Mouse (Mus musculus) T-cell, adult 2 months (primary cell): ENCODE results near the gene Slc44a1.

Experiments used
- DNase-seq: peaks from one replicate; pipeline ENCODE4 v3.0.0; 2022; ENCODE audit warnings: low spot score

Slc44a1 gene

DNA sequence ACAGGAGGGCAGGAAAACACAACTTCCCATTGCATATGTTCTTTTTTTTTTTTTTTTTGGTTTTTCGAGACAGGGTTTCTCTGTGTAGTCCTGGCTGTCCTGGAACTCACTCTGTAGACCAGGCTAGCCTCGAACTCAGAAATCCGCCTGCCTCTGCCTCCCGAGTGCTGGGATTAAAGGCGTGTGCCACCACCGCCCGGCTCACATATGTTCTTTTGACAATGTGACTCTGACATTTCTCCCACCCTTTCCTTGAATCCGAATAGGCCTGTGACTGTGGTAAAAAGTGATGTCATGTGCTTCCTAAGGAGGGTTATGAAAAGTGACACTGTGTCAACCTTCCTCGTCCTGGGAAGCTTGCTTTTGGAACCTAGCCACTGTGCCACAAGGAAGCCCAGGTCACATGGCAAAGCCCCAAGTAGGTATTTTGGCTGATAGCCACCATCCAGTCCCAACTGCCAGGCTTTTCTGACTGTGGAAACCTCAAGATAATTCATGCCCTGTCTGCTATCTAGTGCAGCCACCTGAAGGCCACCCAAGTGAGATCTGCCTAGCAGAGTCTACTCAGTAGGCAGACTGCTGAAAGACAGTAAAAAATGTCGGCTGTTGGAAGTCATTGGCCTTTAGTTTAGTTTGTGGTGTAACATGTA lies 8.5 kb upstream of the Slc44a1 start:
- no peak for DNase-seq

DNA sequence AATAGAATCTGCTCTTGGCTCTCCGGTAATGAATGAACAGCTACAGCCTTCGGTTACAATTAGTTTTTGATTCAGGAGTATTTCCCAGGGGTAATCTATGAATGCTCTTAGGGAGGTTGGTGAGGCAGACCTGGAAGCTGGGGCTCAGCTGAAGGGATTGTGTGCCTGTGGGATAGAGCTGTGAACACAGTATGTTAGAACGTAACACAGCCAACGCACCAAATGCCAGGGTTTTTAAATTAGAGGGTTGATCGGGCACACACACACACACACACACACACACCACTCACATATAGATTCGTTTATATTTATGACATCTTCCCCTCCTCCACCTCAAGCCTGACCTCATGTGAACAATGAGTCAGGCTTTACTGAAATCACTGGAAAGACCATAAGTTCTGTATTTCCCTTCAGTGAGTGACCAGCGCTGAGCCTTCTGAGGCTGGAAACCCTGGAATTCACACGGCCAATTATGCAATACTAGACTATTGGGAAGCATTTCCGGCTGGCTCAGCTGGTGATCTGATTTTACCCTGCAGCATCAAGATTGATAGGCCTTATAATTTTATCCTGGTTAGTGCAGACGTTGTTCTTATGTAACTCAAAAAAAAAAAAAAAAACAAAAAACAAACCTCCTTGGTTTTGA lies 3.0 kb upstream of the Slc44a1 start:
- no peak for DNase-seq

DNA sequence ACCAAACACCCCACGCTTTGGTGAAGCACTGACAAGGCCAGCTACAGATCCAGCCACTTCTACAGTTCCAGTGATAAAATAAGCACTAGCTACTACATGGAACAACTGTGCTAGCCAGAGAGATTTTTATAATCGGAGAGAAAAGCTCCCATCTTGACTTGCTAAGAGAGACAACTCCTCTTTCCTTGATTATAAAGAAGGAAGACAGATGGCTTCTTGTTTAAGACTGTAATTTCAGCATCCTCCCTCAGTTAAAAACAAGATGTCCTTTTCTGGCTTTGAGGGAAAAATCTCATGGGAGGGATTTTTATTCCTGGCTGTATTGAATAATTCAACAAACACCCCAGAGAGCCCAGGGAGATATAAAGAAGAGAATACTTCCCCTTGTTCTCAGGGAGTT lies 1.8 kb upstream of the Slc44a1 start:
- DNase-seq: no peak

DNA sequence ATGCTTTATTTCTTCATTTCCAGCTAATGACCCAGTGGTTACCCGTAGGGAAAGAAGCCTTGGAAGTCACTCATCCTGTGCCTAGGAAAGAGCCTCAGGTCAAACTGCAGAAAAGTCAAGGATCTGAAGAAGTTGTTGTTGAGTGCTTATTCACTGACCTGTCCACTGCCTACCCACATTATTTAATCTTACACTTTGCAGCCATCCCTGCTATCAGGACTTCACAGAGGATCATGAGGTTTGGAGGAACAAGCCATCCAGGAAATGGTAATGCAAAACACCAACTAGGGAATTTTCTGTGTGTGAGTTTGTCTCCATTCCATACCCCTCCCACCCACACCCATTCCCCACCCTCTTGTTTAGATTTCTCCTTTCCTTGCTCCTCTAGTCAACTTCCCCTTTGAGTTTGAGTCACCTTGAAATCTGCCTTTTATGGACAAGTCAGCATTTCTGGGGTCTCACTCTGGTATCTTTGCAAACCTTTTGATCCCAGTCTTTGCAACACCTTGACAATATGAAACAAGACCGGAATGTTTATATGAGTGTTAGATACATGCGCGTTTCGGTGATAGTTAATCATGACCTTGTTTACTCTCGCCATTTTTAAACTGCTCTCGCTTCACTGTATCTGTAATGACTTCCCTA lies 1.3 kb upstream of the Slc44a1 start:
- DNase-seq: no peak

DNA sequence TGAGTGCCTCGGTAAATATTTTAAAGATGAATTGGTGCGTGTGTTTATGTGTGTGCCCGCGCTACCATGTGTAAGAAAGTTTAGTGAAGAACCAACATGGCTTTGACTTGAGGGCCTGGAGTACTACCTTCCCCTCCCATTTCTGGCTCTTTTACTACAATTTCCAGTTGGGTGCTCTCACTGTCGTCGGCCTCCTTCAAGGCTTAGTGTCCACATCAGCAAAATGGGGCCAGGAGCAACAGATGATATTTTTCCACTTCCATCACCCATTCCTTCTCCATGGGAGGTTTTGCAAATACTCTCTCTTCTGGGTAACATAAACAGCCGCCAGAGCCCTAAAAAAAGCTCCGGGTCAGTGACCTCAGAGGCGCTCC lies 590 bp upstream of the Slc44a1 start:
- DNase-seq: no peak

DNA sequence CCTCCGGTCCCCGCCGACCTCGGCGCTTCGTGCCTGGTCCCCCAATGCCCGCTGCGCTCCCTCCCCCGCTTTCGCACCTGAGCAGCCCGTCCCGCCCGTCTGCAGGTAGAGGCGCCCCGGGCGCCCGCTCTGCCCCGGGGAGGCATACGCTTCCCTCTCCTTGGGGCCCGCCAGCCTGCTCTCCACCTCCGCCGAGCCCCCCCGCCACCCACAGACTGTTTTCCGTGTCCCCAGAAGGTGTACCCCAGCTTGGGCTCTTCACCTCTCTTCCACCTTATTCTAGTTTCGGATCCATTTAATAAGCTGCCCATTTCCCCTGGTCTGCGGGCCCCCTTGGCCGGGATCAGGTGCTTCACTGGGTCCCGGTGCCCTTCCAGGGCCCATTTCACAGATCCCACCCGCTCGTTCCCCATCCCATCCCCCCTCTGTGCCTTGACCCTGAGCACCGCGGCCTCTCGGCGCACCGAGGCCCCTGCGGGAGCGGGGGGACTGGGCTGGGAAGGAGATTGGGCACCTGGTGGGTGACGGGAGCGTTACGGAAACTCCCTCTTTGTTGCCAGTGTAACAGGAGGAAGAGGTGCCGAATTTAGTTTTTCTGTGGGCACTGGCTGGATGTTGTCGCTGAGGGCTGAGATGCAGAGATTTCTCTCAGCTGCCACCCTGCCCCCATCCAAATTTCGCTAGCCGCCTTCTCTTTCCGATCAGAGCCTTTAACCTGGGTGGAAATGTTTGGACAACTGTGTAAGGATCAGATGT lies 781 bp downstream of the Slc44a1 start:
- peak; percentile 66 for DNase-seq

DNA sequence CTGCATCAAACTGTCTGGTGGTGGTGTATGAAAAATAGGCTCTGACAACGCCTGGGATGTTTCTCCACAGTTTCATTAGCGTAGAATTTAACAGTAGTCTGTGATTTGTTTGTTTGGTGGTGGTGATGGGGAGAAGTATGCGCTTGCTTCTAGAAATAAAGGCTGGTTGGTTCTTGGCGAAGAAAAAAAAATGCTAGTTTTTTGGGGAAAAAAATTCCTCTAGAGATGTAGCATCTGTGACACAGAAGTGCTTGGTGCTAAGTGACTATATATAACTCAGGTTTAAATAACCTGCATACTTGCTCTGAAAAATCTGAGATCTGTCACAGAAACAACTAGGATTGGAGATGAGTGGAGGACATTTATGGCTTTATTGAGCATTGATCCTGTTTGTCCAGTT lies 1.5 kb downstream of the Slc44a1 start:
- DNase-seq: no peak

DNA sequence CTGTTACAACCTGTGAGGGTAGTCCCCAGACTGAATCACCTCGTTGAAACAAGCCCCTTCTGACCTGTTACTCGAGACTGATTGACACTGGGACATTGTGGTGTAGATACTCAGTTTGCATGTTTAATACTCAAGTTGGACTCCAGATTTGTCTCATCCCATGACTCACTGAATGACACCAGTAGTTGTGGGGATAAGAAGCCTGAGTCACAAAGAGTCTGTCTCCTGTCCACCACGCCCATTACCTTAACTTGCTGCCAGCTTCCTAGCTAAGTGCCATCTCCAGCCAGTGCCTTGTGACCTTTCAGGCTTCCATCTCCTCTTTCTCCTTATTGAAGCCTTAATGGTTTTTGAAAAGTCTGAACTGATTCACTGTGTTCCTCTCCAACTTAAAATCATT lies 6.0 kb downstream of the Slc44a1 start:
- no peak for DNase-seq

DNA sequence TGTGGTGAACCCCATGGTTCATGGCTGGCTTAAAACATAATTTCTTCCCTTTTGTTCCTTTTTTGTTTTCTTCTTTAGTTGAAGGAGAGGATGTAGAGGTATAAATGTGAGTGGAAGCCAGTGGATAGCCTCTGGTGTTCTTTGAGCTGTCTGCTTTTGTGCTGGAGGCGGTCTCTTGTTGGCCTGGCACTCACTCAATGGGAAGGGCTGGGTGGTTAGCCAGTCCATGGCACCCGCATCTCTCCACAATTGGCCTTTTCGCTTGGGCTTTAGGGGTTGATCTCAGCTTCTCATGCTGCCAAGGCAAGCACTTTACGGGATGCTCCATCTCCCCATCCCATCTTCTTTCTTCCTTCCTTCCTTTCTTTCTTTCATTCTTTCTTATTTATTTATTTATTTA lies 7.6 kb downstream of the Slc44a1 start:
- no peak for DNase-seq

DNA sequence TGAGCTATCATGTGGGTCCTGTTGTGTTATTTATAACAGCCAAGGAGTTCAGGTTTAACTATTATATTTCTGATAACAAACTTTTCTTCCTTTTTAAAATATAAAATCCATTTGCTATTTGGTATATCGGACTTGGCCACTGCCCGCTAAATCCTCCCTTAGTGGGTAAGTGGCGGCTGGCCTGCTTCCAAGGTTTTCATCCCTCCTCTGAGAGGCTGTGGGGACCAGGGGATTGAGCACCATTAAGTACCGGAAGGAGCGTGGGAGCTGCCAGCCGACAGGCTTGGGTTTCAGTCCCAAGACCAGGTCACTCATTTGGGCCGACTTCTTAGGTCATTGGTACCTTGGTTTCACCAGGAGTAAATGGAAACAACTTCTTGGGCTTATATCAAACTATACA lies 10.5 kb downstream of the Slc44a1 start:
- no peak for DNase-seq

DNA sequence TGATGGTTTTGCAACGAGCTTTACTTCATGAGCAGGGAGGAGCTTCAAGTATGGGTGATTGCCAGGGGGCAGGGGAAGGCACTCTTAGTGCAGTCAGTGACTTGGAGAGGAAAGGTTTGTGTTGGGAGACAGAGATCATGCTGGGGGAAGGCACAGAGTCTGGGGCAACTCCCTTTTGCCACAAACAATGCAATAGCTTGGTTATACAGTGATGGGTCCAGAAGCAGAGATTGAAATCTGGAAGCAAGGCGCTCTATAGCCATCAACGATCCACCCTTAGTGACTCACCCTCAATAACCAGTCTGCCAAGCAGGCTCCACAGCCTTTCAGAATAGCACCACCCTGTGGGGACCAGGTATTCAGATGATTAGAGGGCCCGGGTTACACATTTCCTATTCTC lies 11.7 kb downstream of the Slc44a1 start:
- DNase-seq: peak; percentile 6

DNA sequence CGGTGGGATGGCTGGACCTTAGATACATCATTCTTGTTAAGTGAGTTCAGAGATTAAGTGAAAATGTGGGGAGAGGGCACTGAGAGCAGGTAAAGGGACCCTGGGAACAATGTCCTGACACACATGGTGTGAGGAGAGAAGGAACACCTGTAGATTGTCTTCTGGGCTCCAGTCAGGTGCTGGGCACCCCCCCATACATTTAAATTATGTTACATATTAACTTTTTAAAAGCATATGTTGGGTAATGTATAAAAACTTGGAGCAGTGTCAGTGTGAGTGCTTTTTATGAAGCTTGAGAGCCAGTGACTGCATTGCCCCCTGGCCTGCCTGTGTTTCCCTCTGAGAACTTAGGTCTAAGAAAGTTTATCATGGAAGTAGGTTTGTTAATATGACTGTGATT lies 12.2 kb downstream of the Slc44a1 start:
- no peak for DNase-seq

DNA sequence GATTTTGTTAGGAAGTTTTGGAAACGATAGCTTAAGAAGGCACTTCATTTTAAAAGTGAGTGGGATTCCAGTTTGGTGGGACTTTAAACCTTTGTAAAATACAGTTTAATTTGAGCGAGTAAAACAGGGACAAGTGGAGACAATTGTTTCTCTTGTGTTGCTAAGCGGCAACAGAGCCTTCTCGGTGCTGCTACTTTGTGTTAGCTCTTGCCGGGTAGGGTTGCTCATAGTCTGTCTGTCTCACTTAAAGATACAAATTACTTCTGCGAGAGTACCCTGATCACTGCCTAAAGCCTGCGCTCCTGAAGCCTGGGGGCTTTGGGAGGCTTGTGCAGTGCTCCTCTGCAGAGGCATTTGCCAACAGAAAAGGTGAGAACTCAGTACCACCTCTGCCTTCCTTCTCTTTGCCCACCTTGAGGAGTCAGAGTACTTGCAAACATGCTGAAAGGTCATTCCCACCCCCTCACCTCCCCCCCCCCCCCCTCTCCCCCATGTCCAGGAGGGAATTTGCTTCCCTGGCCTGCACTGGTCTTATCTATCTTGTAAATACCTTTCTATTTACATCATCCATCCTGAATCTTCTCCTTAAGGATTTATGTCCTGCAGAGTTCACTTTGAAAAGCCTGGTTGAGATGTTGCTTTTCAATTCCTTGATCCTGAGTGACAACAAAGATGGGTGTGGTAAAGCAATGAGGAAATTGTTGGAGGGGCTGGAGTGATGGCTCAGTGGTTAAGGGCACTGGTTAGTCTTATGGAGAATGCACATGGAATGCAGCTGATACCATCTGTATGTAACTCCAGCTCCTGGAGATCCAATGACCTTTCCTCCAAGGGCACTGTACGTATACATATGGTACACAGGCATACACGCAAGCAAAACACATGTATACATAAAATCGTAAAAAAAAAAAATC lies 13.0 kb downstream of the Slc44a1 start:
- no peak for DNase-seq

DNA sequence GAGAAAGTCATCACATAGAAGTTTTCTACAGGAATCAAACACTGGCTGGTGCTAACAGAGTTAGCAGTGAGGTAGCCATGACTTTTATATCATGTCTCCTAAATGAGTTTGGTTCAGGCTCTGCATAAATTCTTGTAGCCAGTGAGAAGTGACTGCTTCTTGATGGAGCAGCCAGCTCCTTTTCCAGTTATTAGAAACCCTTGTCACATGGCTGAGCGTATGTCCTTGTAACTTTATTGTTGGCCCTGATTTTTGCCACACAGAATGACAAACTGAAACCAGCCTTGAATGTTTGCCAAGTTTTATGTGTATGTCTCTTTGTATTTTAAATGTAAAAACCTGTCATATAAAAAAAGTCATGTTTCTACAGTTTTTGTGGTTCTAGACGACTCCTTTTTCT lies 15.7 kb downstream of the Slc44a1 start:
- DNase-seq: no peak

DNA sequence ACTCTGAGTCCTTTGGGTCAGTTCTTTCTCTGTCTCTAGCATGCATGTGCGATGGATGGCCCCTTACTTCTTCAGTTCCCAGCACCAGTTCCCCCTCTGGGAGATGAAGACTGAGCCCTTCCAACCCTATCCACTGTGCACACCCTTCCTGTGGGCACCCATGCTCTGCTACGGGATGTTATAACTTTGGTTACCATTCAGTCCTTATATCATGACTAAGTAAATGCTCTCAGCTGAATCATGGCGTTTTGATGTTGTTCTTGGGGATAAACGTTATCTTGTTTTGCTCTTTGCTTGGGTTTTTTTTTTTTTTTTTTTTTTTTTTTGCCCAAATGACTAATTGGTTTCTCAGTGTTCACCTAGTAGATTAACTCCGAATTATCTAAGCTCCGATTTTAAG lies 16.4 kb downstream of the Slc44a1 start:
- no peak for DNase-seq

DNA sequence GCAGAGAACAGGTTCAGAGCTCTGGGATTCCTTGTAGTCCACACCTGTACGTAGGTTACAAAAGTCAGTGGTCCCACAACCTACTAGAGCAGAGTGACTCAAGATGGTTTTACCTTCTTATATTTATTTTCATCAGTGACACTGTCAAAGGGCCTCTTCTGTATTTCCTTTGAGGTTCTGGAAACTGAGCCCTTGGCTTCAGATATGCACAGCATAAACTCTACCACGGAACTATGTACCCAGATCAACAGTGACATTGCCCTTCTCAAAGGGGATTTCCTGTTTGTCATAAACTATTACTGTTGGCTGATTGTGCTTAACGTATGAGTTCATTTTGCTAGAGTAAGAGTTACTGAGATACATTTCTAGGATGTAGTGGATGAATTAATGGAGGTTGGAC lies 18.3 kb downstream of the Slc44a1 start:
- DNase-seq: no peak

DNA sequence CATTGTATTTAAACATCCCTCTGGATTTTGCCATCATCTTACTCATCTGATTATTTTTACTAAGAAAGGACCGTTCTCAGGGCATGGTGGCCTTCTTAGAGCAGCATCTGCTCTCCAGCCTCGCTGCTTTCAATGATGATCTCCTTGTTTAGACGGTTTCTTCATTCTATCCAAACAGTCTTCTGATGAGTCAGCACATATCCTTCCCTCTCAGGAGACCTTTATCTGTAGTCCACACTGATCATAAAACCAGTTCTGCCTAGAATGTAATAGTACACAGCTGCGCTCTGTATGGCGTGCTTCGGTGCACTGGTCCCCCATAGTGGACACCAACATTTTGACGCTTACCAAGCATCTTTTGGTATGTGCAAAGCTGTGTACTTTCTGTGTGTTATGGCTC lies 19.5 kb downstream of the Slc44a1 start:
- no peak for DNase-seq

DNA sequence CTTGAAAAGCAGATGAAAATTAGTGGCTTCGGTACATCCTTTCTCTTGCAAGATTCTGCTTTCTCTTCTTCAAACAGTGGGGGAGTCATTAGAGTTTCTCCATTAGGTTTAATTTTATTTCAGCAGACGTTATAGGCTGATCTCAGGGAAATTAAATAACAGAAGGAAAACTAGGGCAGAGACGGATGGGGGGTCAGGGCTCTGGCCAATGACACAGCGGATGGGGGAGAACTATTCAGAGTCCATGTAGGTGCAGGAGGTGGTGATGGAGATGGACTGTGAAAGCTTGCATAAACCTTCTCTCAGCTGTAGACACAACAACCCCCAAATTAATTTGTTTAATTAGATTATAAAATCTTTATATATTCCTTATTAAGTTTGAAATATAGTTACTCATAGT lies 20.8 kb downstream of the Slc44a1 start:
- DNase-seq: no peak

DNA sequence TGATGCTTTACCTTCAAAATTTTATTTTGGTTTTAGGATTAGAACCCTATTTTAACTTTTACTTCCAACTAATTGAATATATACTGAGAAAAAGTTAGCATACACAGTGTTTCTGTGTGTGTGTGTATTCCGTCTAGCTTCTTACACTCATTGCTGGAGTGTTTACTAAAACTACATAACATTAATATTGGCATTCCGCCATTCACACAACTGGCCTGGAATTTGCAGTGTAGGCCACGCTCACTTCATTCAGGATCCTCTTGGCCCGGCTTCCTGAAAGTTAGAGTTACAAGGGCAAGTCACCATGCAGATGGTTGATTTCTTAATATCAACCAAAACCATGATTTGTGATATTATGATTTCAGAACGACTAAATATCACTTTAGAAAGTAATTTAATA lies 21.9 kb downstream of the Slc44a1 start:
- no peak for DNase-seq

DNA sequence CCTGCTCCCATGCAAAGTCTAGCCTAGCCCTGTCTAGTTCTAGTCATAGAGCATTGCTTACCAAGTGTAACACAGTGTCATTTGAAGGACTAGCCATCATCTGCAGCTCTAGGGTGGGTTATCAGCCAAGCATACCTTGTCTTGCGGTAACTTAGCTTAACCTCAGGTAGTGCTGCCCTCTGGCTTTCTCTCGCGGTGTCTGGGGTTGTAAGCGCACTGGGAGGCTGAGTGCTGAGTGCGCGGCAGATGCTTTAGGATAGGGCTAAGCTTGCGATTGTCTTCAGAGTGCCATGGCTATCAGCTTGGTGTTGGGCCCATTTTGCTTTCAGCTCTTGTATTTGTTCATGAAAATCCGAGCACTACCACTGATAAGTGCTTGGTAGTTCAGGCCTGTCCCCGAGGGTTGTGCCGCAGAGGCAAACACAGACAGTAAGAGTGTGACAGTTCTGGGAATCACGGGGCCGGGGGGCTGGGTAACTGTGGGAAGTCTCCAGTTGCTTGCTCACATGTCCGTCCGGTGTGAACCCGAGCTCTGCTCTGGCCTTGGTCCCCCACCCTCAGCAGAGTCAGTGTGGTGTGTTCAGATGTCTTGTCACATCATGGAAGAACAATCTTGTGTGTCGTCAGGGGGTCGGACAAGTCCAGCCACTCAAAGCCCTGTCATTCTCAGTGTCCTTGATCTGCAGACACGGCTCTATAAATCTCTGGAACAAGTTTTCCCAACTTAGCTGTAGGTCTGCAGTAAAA lies 22.5 kb downstream of the Slc44a1 start:
- no peak for DNase-seq

DNA sequence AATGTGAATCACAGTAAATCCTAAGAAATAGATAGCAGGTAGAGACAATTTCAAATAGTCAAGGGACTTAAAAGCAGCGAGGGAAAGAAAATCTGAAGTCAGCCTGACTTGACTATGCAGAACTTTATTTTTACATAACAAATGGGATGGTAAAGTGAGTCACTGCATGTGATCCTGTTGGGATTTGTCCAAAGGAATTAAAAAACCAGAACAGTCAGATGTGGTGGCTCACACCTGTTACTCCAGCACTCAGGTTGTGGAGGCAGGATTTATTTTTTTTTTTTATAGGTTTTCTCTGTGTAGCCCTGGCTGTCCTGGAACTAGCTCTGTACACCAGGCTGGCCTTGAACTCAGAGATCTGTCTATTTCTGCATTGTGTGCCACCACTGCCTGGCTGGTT lies 25.7 kb downstream of the Slc44a1 start:
- no peak for DNase-seq
